Mouse (Mus musculus) T-cell, adult 2 months (primary cell): ENCODE results near the gene Lmx1a.

Experiments used
- DNase-seq: peaks from one replicate; pipeline ENCODE4 v3.0.0; 2022; ENCODE audit warnings: low spot score

Lmx1a gene

DNA sequence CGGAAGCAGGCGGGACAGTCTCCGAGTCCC lies at the start of gene Lmx1a:
Gene Lmx1a (plus strand): TSS at position 6 of the 30 bp plus-strand sequence.
- DNase-seq: no peak

DNA sequence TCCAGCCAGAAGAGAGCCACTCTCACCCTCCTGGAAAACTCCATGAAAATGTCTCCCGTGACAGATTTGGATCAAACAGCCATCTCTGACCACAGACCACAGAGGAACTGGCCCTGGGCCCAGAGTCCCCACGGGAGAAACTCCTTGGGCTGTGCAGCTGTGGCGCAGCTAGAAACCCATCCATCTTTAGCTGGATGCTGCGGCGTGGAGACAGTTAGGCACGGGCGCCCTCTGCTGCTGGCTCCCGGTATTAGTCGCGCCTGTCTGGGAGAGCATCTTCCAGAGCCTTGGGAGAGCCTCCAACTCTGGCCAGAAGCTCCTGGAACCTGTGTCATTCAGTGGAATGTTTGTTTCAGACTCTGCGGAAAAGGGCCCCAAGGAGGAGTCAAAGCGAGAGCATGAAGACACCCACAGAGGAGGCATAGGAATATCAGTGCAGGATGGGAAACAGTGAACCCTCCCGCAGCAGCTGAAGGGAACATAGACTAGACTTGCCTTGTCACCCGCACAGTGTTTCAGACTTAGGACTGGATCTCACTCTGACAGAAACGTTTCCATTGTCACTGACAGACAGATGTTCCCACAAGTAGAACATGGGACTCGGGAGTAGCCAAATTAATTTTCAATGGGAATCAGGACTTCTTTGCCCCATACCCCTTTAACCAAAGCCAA lies 44.0 kb upstream of the Lmx1a start:
- no peak for DNase-seq

DNA sequence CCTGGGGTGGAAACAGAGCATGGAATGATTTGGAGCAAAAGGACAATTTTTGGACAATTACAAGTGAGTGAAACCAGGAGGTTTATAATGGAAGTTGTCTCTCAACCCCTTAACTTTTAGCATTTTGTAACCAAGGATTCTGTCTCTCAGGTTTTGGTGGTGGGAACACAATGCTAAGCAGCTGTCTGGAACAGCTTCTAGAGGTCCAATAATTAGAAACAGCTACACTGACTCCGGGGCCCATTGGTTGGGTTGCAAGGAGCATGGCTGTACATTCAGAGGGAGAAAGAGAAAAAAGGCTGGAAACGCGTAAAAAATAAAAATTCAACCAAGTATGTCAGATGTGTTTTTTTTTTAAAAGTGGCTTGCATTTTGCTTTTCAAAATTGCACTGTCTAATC lies 40.4 kb upstream of the Lmx1a start:
- DNase-seq: no peak

DNA sequence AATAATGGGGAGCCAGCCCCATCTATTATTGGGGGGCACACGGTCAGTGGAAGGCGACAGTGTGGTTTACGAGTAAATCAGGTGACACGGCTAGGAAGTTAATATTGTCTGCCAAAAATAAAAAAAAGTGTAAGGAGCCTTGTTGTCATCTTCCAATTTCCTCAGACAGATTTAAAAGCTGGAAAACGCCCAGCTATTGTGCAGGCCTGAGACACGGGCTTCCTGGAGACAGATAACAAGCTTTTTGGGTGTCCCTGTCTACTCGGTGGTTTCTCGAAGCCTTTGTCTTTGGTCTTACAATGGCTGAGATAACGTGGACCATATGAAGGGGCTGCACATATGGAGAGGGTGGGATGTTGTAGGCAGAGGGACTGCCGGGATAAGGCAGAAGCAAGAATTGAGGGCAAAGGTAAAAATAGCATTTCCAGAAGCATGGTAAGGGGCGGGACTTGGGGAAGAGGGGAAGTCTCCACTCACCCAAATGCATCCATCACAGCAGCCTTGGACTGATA lies 39.9 kb upstream of the Lmx1a start:
- no peak for DNase-seq

DNA sequence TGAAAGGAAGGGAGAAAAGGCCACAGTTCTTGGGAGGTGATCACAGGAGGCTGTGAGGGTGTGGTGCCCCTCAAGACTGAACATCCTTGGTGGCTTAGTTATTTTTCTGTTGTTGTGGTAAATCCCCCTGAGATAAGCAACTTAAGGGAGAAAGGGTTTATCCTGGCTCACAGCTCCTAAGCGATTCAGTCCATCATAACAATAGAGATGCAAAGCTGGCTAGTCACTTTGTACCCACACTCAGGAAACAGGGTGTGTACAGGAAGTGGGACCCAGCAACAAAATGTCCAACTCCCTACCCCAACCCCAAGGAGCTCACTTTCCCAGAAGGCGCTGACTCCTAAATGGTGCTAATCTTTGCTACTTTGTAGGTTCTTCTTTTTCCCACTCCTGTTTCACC lies 36.7 kb upstream of the Lmx1a start:
- no peak for DNase-seq

DNA sequence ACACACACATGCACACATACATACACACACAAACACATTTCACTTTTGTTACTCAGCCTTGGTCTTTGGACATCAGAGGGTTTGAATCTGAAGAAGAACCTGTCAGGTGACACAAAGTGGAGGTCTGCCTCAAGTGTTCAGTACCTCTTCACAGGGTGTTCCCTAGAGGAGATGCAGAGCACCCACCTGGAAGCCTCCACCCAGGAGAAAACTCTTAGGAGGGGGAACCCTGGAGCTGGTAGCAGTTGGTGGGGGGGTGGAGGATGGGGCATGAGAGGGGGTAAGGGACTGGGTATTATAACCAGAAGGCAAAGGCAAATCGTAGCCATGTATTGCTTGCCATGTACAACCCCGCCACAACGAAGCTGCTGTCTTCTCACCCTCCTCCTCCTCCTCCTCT lies 30.0 kb upstream of the Lmx1a start:
- DNase-seq: no peak

DNA sequence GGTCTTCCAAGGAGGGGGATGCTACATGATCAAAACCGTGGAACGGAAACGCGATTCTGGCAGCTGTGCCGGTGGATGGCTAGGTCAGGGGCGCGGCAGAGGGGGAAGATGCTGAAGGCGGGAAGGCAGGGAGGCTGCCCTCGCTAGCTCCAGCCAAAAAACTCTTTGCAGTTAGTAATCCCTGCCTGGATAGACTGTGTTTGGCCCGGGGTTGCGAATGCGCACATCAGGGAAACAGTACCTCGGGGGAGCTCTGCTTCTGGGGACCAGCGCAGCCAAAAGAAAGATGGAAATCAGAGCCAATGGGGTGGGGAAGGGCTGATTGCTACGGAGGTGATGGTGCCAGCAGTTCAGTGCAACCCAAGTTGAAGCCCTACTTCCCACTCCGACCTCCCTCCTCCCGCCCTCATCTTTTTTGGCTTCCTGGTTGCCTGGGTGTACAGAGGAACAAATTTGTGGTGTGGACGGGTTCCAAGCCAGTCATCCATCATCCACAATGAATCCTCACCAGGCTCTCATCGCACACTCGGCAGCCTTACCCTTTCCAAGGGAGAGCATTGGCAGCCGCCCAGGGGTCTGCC lies 28.4 kb upstream of the Lmx1a start:
- DNase-seq: no peak

DNA sequence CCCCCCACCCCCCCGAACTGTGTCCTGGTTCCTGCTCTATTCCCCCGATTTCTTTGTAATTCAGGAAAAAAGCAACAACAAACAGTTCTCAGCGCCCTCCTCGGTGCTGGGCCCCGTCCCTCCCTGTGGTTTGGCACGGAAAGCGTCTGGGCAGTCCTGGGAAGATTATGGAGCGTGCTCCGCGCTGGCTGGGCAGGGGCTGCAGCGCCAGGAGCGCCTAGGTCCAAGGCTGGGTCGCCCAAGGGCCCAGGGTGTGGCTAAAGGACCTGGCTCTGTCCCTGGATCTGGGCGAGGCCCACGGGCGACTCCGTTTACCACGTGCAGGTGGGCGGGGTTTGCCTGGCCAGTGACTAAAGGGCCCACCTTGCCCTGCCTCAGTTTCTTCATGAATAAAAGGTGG lies 27.9 kb upstream of the Lmx1a start:
- DNase-seq: no peak

DNA sequence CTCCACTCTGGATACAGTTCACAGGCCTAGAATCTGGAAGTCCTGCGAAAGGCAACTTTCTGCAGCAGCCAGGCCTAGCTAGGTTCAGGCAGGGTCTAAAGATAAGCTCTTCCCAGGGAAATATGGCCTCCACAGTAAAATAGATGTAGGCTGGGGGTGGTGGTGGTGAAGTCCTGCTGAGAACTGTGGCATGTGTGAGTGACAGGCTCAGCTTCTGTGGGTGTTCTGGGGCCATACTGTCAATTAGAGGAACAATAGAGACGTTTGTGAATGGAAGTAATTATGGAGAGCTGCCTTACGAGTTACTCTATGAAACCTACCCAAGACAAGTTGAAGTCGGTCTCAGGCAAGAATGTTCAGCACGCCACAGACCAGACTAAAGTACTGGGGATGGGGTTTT lies 25.9 kb upstream of the Lmx1a start:
- no peak for DNase-seq

DNA sequence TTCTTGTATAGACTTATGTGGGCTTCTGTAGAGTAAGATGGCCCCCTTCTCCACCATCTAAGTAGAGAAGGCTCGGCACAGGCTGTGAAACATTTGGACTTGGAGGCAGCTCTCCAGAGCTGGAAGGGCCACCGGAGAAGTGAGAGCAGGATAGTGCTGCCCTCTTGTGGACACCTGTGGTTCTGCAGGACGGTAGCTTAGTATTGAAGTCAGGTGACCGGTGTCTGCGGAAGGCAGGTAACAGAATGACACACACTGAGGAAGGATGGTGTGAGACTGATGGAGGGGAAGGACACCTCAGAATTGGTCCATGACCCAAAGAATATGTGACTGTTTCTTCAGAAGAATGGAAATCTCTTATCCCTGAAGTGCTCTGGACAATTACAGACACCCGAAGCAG lies 19.2 kb upstream of the Lmx1a start:
- DNase-seq: no peak

DNA sequence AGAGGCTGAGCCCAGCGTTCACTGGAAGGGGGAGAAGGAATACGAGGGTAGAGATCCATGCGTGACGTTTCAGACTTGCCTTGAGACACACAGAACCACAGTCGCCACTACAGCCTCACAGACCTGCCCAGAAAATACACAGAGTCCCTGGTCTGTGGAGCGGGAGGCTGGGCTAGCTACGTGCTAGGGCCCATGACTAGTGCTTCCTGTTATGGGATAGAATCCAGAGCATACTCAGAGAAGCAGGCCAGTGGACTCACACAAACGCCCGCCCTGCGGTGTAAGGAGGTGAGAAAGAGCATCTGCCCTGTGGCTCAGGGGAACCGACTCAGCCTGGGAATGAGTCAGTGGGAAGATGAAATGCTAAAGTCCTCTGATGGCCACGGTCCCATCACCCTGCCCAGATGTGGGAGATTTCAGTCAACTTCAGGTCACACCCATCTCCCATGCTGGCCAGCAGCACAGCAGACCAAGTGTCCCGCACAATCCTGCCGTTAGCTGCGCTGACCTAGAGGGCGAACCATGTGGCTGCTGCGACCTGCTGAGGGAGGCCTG lies 16.5 kb upstream of the Lmx1a start:
- DNase-seq: no peak

DNA sequence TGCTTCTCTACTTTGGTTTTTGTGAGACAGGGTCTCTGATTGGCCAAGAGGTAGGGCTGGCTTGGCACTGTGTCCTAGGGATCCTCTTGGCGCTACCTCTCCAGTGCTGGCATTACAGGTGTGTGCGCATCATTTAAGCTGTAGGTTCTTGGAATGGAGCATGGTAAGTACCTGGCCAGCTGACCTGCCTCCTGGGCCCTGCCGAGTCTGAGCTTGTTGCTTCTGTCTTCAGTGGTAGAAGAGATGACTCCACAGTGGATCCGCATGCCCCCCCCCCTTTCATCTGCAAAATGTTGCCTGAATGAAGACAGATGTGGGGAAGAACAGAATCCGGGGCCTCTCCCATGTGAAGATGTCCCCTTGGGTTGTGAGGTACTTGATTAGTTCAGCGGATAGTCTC lies 10.0 kb upstream of the Lmx1a start:
- DNase-seq: no peak

DNA sequence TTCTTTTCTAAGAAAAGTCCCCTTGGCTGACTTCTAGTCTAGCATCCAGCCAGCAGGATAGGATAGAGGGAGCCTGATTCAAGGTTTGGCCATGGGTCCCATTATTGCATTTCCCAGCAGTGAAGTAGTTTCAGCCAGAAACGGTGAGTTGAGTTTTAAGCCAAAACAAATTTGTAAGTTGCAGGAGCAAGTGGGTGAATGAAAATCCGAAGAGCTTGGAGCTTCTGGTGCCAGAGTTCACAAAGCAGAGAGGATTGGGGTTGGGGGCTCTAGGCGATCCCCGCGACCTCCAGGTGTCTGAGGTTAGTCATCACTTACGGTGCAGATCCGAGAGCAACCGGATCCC lies 1.1 kb upstream of the Lmx1a start:
- no peak for DNase-seq

DNA sequence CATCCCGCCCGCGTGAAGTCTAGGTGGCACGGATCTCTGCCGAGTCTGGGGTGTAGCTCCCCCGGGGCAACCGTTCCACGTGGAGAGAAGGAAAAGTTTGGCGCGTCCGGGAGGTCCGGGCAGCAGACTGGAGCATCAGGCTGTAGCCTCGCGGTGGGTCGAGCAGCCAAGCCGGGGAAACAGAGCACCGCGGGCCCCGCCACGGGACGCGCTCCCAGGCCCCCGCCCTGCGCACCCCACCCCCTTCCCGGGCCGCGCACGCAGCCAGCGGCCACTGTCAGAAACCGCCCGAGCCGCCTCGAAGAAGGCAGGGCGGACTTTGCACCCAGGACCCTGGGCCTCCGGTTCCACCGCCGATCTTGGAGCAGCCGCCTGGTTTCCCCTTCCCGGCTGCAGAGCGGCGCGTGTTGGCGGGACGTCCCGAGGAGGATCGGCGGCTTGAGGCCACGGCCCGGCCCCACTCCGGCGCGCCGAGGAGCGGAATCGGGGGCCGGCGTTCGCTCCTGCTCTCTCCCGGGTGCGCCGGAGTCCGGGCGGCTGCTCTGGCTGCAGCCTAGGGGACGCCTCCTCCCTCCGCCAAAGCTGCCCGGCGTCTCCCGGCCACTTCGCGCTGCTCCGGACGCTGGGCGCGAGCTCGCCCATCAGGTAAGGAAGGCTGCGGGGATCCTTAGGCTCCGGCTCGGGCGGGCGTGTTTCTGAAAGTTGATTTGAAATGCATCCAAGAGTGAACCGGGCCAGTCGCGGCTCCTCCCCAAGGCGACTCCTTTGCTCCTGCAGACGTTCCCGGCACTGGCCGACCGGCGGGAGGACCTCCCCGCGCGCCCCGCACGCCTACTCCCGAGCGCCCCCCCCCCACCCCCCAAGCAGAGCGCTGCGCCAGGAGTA lies 448 bp upstream of the Lmx1a start:
- DNase-seq: no peak

DNA sequence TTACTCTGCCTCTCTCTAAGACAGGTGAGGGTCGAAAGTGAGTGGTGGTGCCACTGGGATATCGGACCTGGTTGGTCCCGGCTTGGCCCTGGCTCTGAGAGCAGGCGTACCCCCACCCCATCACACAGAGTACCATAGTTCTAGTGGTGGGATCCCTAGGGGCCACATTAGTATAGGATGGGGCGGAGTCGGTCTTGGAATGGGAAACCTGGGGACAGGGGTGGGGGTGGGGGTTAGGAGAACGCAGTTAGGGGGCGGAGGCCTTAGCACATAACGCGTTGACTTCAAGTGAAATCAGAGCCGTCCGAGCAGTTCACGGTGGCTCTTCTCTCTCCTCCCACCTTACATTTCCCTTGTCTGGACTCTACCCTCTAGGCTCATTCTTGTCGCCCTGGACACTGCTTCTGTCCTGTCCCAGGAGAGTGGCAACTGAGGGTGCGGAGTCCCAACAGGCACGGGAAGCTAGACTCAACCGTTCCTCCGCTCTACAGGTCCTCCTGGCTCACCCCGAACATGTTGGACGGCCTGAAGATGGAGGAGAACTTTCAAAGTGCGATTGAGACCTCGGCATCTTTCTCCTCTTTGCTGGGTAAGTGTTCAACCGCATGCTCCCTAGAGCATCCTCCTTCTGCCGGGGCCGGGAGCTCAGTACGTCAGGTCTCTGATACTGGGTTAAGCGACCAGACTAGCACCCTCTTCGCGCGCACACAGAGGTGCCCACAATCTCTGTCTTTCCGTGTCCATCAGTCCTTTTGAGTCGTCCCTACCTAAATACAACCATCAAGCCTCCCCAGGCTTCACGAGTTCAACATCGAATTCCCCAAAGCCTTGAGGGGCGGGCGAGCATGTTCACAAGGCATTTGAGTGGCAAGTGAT lies 463 bp downstream of the Lmx1a start:
- no peak for DNase-seq

DNA sequence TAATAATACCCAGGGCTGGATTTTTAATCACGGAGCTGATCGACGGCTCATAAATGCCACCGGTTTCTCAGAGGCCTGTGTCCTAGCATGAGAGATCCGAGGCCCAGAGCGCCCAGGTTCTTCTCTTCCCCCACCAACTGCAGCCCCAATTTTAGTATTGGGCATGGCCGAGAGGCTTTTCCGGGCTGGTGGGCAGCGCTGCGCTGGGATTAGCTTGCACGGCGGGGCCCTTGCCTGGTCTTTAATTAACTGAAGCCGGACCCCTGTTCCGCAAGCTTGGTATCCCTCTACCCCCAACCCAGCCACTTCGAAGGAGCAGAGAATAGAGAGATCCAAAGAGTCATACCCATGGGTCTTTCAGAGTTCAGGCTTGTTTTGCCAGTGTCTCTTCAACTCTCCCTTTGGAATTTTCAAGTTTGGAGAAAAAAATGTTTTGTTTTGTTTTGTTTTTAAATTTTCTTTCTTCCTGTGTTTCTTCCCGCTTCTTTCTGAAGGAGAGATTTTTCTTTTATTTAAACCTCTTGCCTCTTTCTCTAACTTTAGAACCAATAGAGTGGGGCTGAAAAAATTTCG lies 1.2 kb downstream of the Lmx1a start:
- no peak for DNase-seq

DNA sequence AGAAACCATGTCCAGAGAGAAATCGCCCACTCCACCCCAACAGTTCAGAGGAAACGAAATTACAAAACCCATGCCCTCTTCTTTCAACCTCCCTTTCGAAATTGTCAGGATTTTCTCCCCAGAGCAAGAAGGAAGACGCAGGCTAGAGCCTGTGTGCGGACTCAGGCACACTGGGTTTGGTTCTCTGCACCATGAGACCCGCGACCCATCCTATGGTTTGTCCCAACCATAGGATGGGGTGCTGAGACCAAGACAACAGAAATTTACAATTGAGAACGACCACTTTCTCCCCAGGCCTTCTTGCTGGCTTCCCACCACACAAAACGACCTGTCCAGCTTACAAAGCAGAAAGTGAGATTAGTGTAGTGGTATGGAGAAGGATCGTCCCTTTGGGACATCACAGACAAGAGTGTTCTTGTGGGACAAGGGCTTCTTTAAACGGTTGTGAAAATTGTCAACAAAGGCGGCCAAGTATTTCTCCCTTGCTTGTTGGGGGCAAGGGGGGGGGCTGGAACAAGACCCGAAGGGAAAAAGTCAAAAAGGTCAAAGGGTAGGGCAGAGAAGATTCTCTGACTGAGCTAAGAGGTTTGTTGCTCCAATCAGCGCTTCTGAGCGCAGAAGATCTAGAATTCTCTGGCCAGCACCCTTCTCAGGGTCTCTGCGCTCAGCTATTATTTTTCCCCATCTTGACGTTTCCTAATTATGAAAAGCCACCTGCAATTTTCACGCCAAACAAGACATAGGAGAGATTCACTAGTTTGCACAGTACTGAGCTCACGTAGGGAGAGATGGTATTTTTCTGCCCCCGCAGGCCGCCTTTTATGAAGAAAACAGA lies 1.9 kb downstream of the Lmx1a start:
- no peak for DNase-seq

DNA sequence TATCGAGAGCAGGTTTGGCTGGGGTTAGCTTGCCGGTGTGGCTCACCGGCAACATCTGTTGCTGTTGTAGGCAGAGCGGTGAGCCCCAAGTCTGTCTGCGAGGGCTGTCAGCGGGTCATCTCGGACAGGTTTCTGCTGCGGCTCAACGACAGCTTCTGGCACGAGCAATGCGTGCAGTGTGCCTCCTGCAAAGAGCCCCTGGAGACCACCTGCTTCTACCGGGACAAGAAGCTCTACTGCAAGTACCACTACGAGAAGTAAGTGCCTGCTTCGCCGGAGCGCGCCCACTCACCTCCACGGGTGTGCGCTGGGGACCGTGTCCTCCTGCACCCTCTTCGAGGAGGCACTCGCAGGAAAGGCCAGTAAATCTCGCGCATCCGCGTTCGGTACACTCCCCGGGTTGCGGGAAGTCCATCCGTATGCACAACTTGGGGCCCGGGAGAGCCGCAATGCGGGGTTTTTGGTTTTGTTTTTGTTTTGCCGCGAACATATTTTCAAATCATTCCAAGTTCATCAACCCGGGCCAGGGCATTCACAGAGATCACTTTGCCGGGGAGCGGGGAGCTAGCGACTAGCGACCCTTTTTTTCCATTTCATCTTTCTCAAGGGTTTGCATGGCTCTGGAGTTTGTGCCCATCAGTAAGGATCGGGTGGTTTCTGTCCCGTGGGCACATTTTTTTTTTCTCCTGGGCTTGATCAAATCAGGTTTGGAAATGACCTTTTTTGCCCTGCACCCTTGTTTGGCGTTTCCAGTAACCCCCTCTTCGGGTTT lies 3.1 kb downstream of the Lmx1a start:
- DNase-seq: no peak

DNA sequence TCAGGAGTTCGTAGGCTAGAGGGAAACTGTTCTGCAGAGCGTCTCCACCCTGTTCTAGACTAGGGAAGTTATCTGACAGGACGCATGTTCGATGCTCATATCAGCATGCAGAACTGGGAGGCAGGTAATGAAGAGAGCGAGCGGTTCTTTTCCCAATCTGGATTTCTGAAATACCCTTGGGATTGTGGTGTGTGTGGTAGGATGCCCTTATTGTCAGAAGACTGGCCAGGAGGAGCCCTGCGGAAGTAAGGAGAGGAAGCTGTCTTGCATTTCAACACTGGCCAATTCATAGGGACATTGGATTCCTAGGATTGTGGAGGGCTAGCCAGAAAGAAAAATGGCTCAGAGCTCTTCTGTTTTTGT lies 3.6 kb downstream of the Lmx1a start:
- DNase-seq: no peak

DNA sequence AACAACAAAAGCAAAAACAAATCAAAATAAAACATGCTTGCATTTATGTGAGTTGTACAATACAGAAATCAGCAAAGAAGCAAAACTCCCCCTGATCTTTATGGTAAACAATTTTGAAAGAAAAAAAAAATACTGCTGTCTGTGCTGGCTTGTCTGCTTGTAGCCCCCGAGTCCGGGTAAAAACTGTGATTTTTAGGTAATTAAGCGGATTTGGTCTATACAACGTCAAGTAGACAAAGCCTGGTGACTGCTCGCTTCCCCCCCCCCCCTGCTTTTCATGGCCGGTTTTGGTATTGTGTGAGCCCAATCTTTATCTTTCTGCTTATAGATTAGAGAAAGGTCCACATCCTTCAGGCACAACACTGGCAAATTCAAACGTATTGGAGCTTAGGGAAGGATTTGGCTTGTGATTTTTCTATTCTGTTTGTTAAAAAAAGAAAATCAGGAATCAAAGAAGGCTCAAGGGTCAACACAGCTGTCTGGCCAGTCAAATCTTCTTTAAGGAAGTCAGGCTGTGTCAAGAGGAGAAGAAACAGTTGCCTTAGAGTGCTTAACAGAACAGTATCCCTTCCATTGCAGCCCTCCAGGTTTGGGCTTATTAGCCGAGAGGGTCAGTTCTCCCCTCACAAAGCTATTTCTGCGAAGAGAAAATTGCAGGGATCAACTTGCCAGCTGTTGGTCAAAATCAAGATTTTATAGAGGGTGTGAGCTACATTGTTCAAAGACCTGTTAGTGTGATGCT lies 4.6 kb downstream of the Lmx1a start:
- DNase-seq: no peak
